Mouse (Mus musculus): Measurements from ENCODE around the gene Col6a3. TPM values are rescaled to one million over a fixed set of nuclear protein-coding genes. Genes with fewer than 3 reads are reported as not detected.

The Col6a3 gene
- polyA plus RNA-seq, 1 experiment: 38.6 TPM

DNA sequence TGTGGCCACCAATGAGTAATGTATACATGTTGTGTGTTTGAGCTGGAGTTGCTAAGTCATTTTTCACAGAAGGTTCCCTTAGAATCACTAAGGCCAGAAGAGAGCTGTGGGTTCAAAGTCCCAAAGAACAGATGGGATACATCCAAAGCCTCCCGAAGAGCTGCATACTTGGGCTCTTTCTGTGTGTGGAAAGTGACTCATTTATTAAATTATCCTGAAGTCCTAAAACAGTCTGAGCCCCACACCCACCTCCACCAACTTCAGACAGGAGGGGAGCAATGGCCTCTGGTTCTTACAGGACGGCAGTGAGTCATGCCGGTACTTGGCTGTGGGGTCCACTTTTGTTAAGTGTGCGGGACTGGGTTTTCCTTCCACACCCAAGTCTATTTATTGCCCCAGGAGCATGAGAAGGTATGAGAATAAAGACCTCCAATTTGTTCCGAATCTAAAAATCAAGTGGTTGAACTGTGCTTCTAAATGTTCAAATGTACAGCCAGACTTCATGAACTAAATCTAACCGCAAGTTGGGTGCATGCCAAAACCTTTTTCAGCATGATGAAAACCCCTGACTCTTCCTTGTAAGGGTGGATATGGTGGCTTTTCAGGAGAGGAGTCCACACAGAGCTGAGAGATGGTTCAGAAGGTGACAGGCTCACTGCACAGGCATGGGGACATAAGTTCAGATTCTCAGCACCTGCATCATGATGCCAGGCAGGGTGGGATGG lies 124.8 kb downstream of the Col6a3 start:
- no peak overlapping the region for H3ac ChIP-seq (ENCODE audit: control insufficient read depth, insufficient read length, low read depth)
- no peaks in the 10 kb centered on the region for H3K36me3 ChIP-seq (ENCODE audit: control insufficient read depth, insufficient read depth)
- H3K27me3 ChIP-seq (ENCODE audit: control insufficient read depth, insufficient read depth, insufficient read length): no peaks in the 10 kb centered on the region
- no peaks in the 10 kb centered on the region for H3K79me3 ChIP-seq (ENCODE audit: low read depth)
- H3K4me3 ChIP-seq (ENCODE audit: insufficient read depth, poor library complexity, severe bottlenecking): no peak overlapping the region
- H3K79me2 ChIP-seq (ENCODE audit: control insufficient read depth, insufficient read depth): no peaks in the 10 kb centered on the region
- TF ChIP-seq MYOG (IDR thresholded peaks at IDR 0.05; ENCODE audit: control insufficient read depth, extremely low read depth, insufficient read length) (no peak), MAX (IDR thresholded peaks at IDR 0.05) (no peak), MYOD1 (IDR thresholded peaks at IDR 0.05; ENCODE audit: control insufficient read depth, insufficient read length, low read depth) (no peak), FOSL1 (IDR thresholded peaks at IDR 0.05; ENCODE audit: insufficient read depth, low read length, poor library complexity, severe bottlenecking) (no peak)

DNA sequence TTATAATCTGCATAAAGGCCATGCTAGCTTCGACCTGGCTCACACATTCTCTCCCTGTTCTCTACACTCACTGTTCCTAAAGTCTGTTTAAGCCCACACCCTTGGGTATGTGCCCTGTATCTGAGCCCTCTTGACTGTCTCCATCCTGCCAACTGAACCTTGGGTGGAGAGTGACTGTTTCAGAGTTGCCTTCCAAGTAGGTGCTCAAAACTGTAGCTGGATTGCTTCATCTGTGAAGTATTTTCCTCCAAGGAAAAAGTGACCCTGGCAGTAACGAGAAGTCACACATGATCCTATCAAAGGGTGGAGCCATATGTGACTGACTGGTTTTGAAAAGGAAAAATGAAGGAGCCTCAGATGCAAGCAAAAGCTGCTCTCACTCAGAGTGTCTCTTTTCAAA lies 127.5 kb downstream of the Col6a3 start:
- TF ChIP-seq USF1 (IDR thresholded peaks at IDR 0.05; ENCODE audit: low read depth) (no peak), MYOD1 (IDR thresholded peaks at IDR 0.05; ENCODE audit: control insufficient read depth, insufficient read length, low read depth) (no peak), MAX (IDR thresholded peaks at IDR 0.05) (no peak), CTCF (IDR thresholded peaks at IDR 0.05; ENCODE audit: control insufficient read depth, insufficient read depth, insufficient read length) (no peak), FOSL1 (IDR thresholded peaks at IDR 0.05; ENCODE audit: insufficient read depth, low read length, poor library complexity, severe bottlenecking) (no peak), MYOG (IDR thresholded peaks at IDR 0.05; ENCODE audit: control insufficient read depth, extremely low read depth, insufficient read length) (no peak), CEBPB (IDR thresholded peaks at IDR 0.05; ENCODE audit: low read depth) (no peak)
- H3K4me3 ChIP-seq (ENCODE audit: insufficient read depth, poor library complexity, severe bottlenecking): no peak overlapping the region
- no peak overlapping the region for H3ac ChIP-seq (ENCODE audit: control insufficient read depth, insufficient read length, low read depth)
- H3K79me2 ChIP-seq (ENCODE audit: control insufficient read depth, insufficient read depth): no peaks in the 10 kb centered on the region
- no peaks in the 10 kb centered on the region for H3K36me3 ChIP-seq (ENCODE audit: control insufficient read depth, insufficient read depth)
- H3K27me3 ChIP-seq (ENCODE audit: control insufficient read depth, insufficient read depth, insufficient read length): no peaks in the 10 kb centered on the region
- no peaks in the 10 kb centered on the region for H3K79me3 ChIP-seq (ENCODE audit: low read depth)

Other genes starting within 250 kb of the Col6a3 start
- 88.0 TPM for gene Cops8, start 241.0 kb downstream of the Col6a3 start, polyA plus RNA-seq (2012; fragmentation: generic; extraction: Trizol)
- gene Mlph, start 71.1 kb upstream of the Col6a3 start, polyA plus RNA-seq (2012; fragmentation: generic; extraction: Trizol): 0.07 TPM
- not detected for gene Prlh, start 109.1 kb upstream of the Col6a3 start, polyA plus RNA-seq (2012; fragmentation: generic; extraction: Trizol)
- 0.02 TPM for gene Rab17, start 125.7 kb upstream of the Col6a3 start, polyA plus RNA-seq (2012; fragmentation: generic; extraction: Trizol)
- gene Lrrfip1, start 154.8 kb upstream of the Col6a3 start, polyA plus RNA-seq (2012; fragmentation: generic; extraction: Trizol): 74.1 TPM